Mouse (Mus musculus) forebrain, embryonic 14.5 days (tissue): ENCODE measurements around the gene Arpc5. TPM values are rescaled to one million over a fixed set of nuclear protein-coding genes. Genes with fewer than 3 reads are reported as not detected.

Source experiments
- ATAC-seq: fragments of 200-750 bp; cut with Nextera tagmentation; 2 replicates; pipeline ENCODE4 v1.8.0; 2017; ENCODE audit warnings: mild to moderate bottlenecking, moderate library complexity
- DNase-seq: peaks from one replicate; pipeline ENCODE4 v3.0.0-alpha.2; 2015; ENCODE audit warnings: low spot score
- H3K27ac ChIP-seq: fragments of 300-500 bp; sonication (generic); 2 replicates; pipeline ENCODE4 v1.5.1; 2014; ENCODE audit warnings: low read depth, mild to moderate bottlenecking, control low read depth, low read length, moderate library complexity
- H3K27me3 ChIP-seq: fragments of 300-500 bp; sonication (generic); replicated peaks from 2 replicates; pipeline ENCODE4 v1.6.1; 2014; ENCODE audit warnings: low read length, control low read depth, mixed read lengths; ENCODE audit not compliant: control insufficient read depth, insufficient read depth
- H3K36me3 ChIP-seq: fragments of 300-500 bp; sonication (generic); 2 replicates; pipeline ENCODE4 v1.6.1; 2014; ENCODE audit warnings: low read length, control low read depth; ENCODE audit not compliant: control insufficient read depth, insufficient read depth
- H3K4me1 ChIP-seq: fragments of 300-500 bp; sonication (generic); 2 replicates; pipeline ENCODE4 v1.6.1; 2014; ENCODE audit warnings: antibody characterized with exemption, low read length, control low read depth; ENCODE audit not compliant: control insufficient read depth, insufficient read depth
- H3K4me2 ChIP-seq: fragments of 300-500 bp; sonication (generic); 2 replicates; pipeline ENCODE4 v1.6.1; 2014; ENCODE audit warnings: mild to moderate bottlenecking, control low read depth, low read length
- H3K4me3 ChIP-seq: fragments of 300-500 bp; sonication (generic); 2 replicates; pipeline ENCODE4 v1.5.1; 2014; ENCODE audit warnings: low read depth, low read length, control low read depth
- H3K9ac ChIP-seq: fragments of 300-500 bp; sonication (generic); 2 replicates; pipeline ENCODE4 v1.6.1; 2014; ENCODE audit warnings: mild to moderate bottlenecking, low read length, control low read depth, moderate library complexity
- H3K9me3 ChIP-seq: fragments of 300-500 bp; sonication (generic); replicated peaks from 2 replicates; pipeline ENCODE4 v1.6.1; 2016; ENCODE audit warnings: low read length, control low read depth, mixed read lengths; ENCODE audit not compliant: control insufficient read depth
- WGBS: fragments of 180-500 bp; shearing (Covaris S2); extraction: QIAGEN DNeasy Blood & Tissue Kit; methylation state at CpG from one replicate; pipeline ENCODE4 v1.1.7; 2014; 5-methylcytosine and 5-hydroxymethylcytosine counted together
- polyA plus RNA-seq: library from polyadenylated mRNA; unstranded; fragments of >200 nt; fragmentation: Nextera tagmentation; extraction: Ambion mirVana; gene quantifications from 2 replicates; pipeline ENCODE4 v1.2.1, GENCODE M21; 2014

Gene Arpc5
- polyA plus RNA-seq, 1 experiment from 2014 or later, result 430 TPM

- Histone ChIP-seq H3K4me3 (no peak overlapping the region), H3K27me3 (no peaks in the 10 kb centered on the region), H3K9ac (no peak overlapping the region), H3K4me2 (no peak overlapping the region), H3K9me3 (no peaks in the 10 kb centered on the region), H3K36me3 (no peaks in the 10 kb centered on the region), H3K27ac (no peak overlapping the region), H3K4me1 (peaks cover 2% of the 10 kb centered on the region; the same call in 1 of the 2 replicates)
- WGBS, result 27% methylated on average over 6 of the region's 6 CpGs
- ATAC-seq, result peak; percentile 38; the same call in 1 of the 2 replicates
- DNase-seq, result no peak
Measured at GRCm38 (mm10) chr1:152790821-152791220, 24.5 kb downstream of the Arpc5 start.

- no peaks in the 10 kb centered on the region for H3K9me3 ChIP-seq
- DNase-seq, result no peak
Measured at GRCm38 (mm10) chr1:152791269-152791668, 24.9 kb downstream of the Arpc5 start.

GRCm38 (mm10) chr1:152792736-152793494 lies 26.6 kb downstream of the Arpc5 start:
- Histone ChIP-seq H3K4me2 (no peak overlapping the region), H3K36me3 (no peaks in the 10 kb centered on the region), H3K27ac (no peak overlapping the region), H3K27me3 (no peaks in the 10 kb centered on the region), H3K9me3 (no peaks in the 10 kb centered on the region), H3K4me1 (peaks cover 2% of the 10 kb centered on the region; the same call in 1 of the 2 replicates), H3K9ac (no peak overlapping the region), H3K4me3 (no peak overlapping the region)
- ATAC-seq, result no peak
- 9% methylated on average over 12 of the region's 12 CpGs for WGBS
- DNase-seq, result no peak

More at GRCm38 (mm10) chr1:152791269-152791668, 24.9 kb downstream of the Arpc5 start:
- H3K9ac ChIP-seq, result no peak overlapping the region
- H3K36me3 ChIP-seq, result no peaks in the 10 kb centered on the region
- H3K27ac ChIP-seq, result no peak overlapping the region
- no peak overlapping the region for H3K4me2 ChIP-seq
- H3K4me1 ChIP-seq, result peaks cover 2% of the 10 kb centered on the region; the same call in 1 of the 2 replicates
- no peaks in the 10 kb centered on the region for H3K27me3 ChIP-seq
- 28% methylated on average over 4 of the region's 4 CpGs for WGBS
- H3K4me3 ChIP-seq, result no peak overlapping the region
- ATAC-seq, result no peak

GRCm38 (mm10) chr1:152793495-152794130 lies 27.3 kb downstream of the Arpc5 start:
- Histone ChIP-seq H3K9me3 (no peaks in the 10 kb centered on the region), H3K9ac (no peak overlapping the region), H3K27ac (no peak overlapping the region), H3K4me3 (no peak overlapping the region), H3K4me2 (no peak overlapping the region), H3K27me3 (no peaks in the 10 kb centered on the region), H3K36me3 (no peaks in the 10 kb centered on the region), H3K4me1 (peaks cover 2% of the 10 kb centered on the region; the same call in 1 of the 2 replicates)
- WGBS, result 15% methylated on average over 6 of the region's 6 CpGs
- ATAC-seq (no peak), DNase-seq (no peak)

GRCm38 (mm10) chr1:152795688-152796255 lies 29.4 kb downstream of the Arpc5 start:
- ATAC-seq (no peak), DNase-seq (no peak)
- no peak overlapping the region for H3K27ac ChIP-seq
- 77% methylated on average over 8 of the region's 8 CpGs for WGBS
- no peak overlapping the region for H3K4me2 ChIP-seq
- no peaks in the 10 kb centered on the region for H3K27me3 ChIP-seq
- H3K36me3 ChIP-seq, result no peaks in the 10 kb centered on the region
- peaks cover 2% of the 10 kb centered on the region; the same call in 1 of the 2 replicates for H3K4me1 ChIP-seq
- no peak overlapping the region for H3K9ac ChIP-seq
- H3K9me3 ChIP-seq, result no peaks in the 10 kb centered on the region
- H3K4me3 ChIP-seq, result no peak overlapping the region

GRCm38 (mm10) chr1:152796683-152797263 lies 30.4 kb downstream of the Arpc5 start:
- Histone ChIP-seq H3K4me3 (no peak overlapping the region), H3K4me1 (peaks cover 2% of the 10 kb centered on the region; the same call in 1 of the 2 replicates), H3K27me3 (no peaks in the 10 kb centered on the region), H3K9me3 (no peaks in the 10 kb centered on the region), H3K9ac (no peak overlapping the region), H3K36me3 (no peaks in the 10 kb centered on the region), H3K4me2 (no peak overlapping the region), H3K27ac (no peak overlapping the region)
- DNase-seq (no peak), ATAC-seq (no peak)
- 84% methylated on average over 8 of the region's 8 CpGs for WGBS

- 90% methylated on average over 9 of the region's 9 CpGs for WGBS
- ATAC-seq (no peak), DNase-seq (no peak)
- Histone ChIP-seq H3K9ac (no peak overlapping the region), H3K9me3 (no peaks in the 10 kb centered on the region), H3K4me2 (no peak overlapping the region), H3K4me3 (no peak overlapping the region), H3K36me3 (no peaks in the 10 kb centered on the region), H3K4me1 (no peaks in the 10 kb centered on the region), H3K27ac (no peak overlapping the region), H3K27me3 (no peaks in the 10 kb centered on the region)
Measured at GRCm38 (mm10) chr1:152798125-152798524, 31.8 kb downstream of the Arpc5 start.

GRCm38 (mm10) chr1:152799897-152800296 lies 33.6 kb downstream of the Arpc5 start, which contains the start of gene Ncf2:
Ncf2 (plus strand) TSS chr1:152800194.
- Histone ChIP-seq H3K27me3 (no peaks in the 10 kb centered on the region), H3K36me3 (no peaks in the 10 kb centered on the region), H3K9me3 (no peaks in the 10 kb centered on the region), H3K27ac (0 out of 2 replicates have a peak within 1 kb of the TSS, but pooled peaks have one; percentile 15), H3K9ac (no peak within 1 kb of the TSS), H3K4me2 (no peak within 1 kb of the TSS), H3K4me3 (no peak within 1 kb of the TSS), H3K4me1 (no peaks in the 10 kb centered on the region)
- WGBS, result 3% methylated on average over 2 of the region's 2 CpGs
- DNase-seq, result peak; percentile 40
- ATAC-seq, result peak; percentile 72; the same call in 1 of the 2 replicates
